Mouse (Mus musculus) heart, embryonic 10.5 days (tissue): ENCODE results near the gene Optn. TPM values are rescaled to one million over a fixed set of nuclear protein-coding genes. Genes with fewer than 3 reads are reported as not detected.
A peak's percentile ranks its signal among the peaks of the same experiment; 100 is the strongest.

ENCODE experiments used
- DNase-seq: peaks from one replicate; pipeline ENCODE4 v3.0.0-alpha.2; 2017; ENCODE audit warnings: low spot score
- H3K27ac ChIP-seq: fragments of 300-500 bp; sonication (generic); 2 replicates; pipeline ENCODE4 v1.5.1; 2016; ENCODE audit warnings: mild to moderate bottlenecking
- H3K27me3 ChIP-seq: fragments of 300-500 bp; sonication (generic); 2 replicates; pipeline ENCODE4 v1.6.1; 2016; ENCODE audit warnings: mild to moderate bottlenecking; ENCODE audit not compliant: poor library complexity, insufficient read depth, severe bottlenecking
- H3K36me3 ChIP-seq: fragments of 300-500 bp; sonication (generic); 2 replicates; pipeline ENCODE4 v1.6.1; 2016; ENCODE audit warnings: mild to moderate bottlenecking, moderate library complexity
- H3K4me1 ChIP-seq: fragments of 300-500 bp; sonication (generic); 2 replicates; pipeline ENCODE4 v1.6.1; 2016; ENCODE audit warnings: mild to moderate bottlenecking
- H3K4me3 ChIP-seq: fragments of 300-500 bp; sonication (generic); 2 replicates; pipeline ENCODE4 v1.5.1; 2016; ENCODE audit warnings: mild to moderate bottlenecking, moderate library complexity
- H3K9me3 ChIP-seq: fragments of 300-500 bp; sonication (generic); 2 replicates; pipeline ENCODE4 v1.6.1; 2016; ENCODE audit warnings: mild to moderate bottlenecking, moderate library complexity
- WGBS: fragments of 180-500 bp; shearing (Covaris S2); methylation state at CpG from one replicate; pipeline ENCODE4 v1.1.7; 2016; 5-methylcytosine and 5-hydroxymethylcytosine counted together
- polyA plus RNA-seq: library from polyadenylated mRNA; unstranded; fragments of >200 nt; fragmentation: Nextera tagmentation; extraction: Ambion mirVana; gene quantifications from 2 replicates; pipeline ENCODE4 v1.2.1, GENCODE M21; 2016

The Optn gene
- polyA plus RNA-seq, 1 experiment from 2014 or later: 10.0 TPM

- DNase-seq: peak; percentile 98
- Histone ChIP-seq H3K27me3 (no peaks in the 10 kb centered on the region), H3K4me3 (peak within 1 kb of the TSS; percentile 88), H3K4me1 (peaks cover 9% of the 10 kb centered on the region; the same call in 1 of the 2 replicates), H3K27ac (peak within 1 kb of the TSS; percentile 86), H3K9me3 (no peaks in the 10 kb centered on the region), H3K36me3 (peaks cover 23% of the 10 kb centered on the region)
- WGBS: 3% methylated on average over 32 of the region's 32 CpGs
These were observed 51.1 kb downstream of the Optn start, which contains the start of gene Mcm10 for GRCm38 (mm10) chr2:5012491-5013324. TSS of gene Mcm10 (minus strand) at chr2:5012791.

GRCm38 (mm10) chr2:5011898-5012490 lies 51.9 kb downstream of the Optn start:
- 16% methylated on average over 8 of the region's 8 CpGs for WGBS
- H3K27ac ChIP-seq: peak overlapping the region; percentile 86
- DNase-seq: no peak

GRCm38 (mm10) chr2:5007107-5007506 lies 56.7 kb downstream of the Optn start:
- H3K27ac ChIP-seq: no peak overlapping the region
- peaks cover 9% of the 10 kb centered on the region; the same call in 1 of the 2 replicates for H3K4me1 ChIP-seq
- peaks cover 70% of the 10 kb centered on the region for H3K36me3 ChIP-seq
- no peaks in the 10 kb centered on the region for H3K27me3 ChIP-seq
- no peak for DNase-seq
- no peak overlapping the region for H3K4me3 ChIP-seq
- H3K9me3 ChIP-seq: no peaks in the 10 kb centered on the region
- WGBS: 92% methylated on average over 4 of the region's 4 CpGs

More at GRCm38 (mm10) chr2:5011898-5012490, 51.9 kb downstream of the Optn start:
- Histone ChIP-seq H3K36me3 (peaks cover 30% of the 10 kb centered on the region), H3K27me3 (no peaks in the 10 kb centered on the region), H3K9me3 (no peaks in the 10 kb centered on the region), H3K4me1 (peaks cover 9% of the 10 kb centered on the region; the same call in 1 of the 2 replicates), H3K4me3 (peak overlapping the region; percentile 88)

- no peaks in the 10 kb centered on the region for H3K4me1 ChIP-seq
- no peak overlapping the region for H3K4me3 ChIP-seq
- H3K27me3 ChIP-seq: no peaks in the 10 kb centered on the region
- no peaks in the 10 kb centered on the region for H3K9me3 ChIP-seq
- H3K36me3 ChIP-seq: peaks cover 88% of the 10 kb centered on the region
- DNase-seq: no peak
- WGBS: 88% methylated on average over 6 of the region's 6 CpGs
- H3K27ac ChIP-seq: no peak overlapping the region
These were observed 62.6 kb downstream of the Optn start for GRCm38 (mm10) chr2:5001266-5001665.

GRCm38 (mm10) chr2:4998905-4999304 lies 64.9 kb downstream of the Optn start:
- H3K27ac ChIP-seq: no peak overlapping the region
- no peak for DNase-seq
- H3K27me3 ChIP-seq: no peaks in the 10 kb centered on the region
- H3K36me3 ChIP-seq: peaks cover 92% of the 10 kb centered on the region
- no peaks in the 10 kb centered on the region for H3K9me3 ChIP-seq
- H3K4me3 ChIP-seq: no peak overlapping the region
- 72% methylated on average over 3 of the region's 3 CpGs for WGBS
- no peaks in the 10 kb centered on the region for H3K4me1 ChIP-seq

- Histone ChIP-seq H3K36me3 (peaks cover 92% of the 10 kb centered on the region), H3K4me3 (no peak overlapping the region), H3K27ac (no peak overlapping the region), H3K27me3 (no peaks in the 10 kb centered on the region), H3K4me1 (no peaks in the 10 kb centered on the region), H3K9me3 (no peaks in the 10 kb centered on the region)
- DNase-seq: no peak
- WGBS: 95% methylated on average over 6 of the region's 6 CpGs
These were observed 67.4 kb downstream of the Optn start for GRCm38 (mm10) chr2:4996421-4996824.

- H3K27me3 ChIP-seq: no peaks in the 10 kb centered on the region
- no peak for DNase-seq
- no peak overlapping the region for H3K27ac ChIP-seq
- H3K9me3 ChIP-seq: no peaks in the 10 kb centered on the region
- no peaks in the 10 kb centered on the region for H3K4me1 ChIP-seq
- 93% methylated on average over 11 of the region's 11 CpGs for WGBS
- H3K4me3 ChIP-seq: no peak overlapping the region
- peaks cover 92% of the 10 kb centered on the region for H3K36me3 ChIP-seq
These were observed 68.2 kb downstream of the Optn start for GRCm38 (mm10) chr2:4995646-4996045.

- Histone ChIP-seq H3K36me3 (peaks cover 91% of the 10 kb centered on the region), H3K27me3 (no peaks in the 10 kb centered on the region), H3K4me1 (no peaks in the 10 kb centered on the region), H3K4me3 (no peak overlapping the region), H3K9me3 (no peaks in the 10 kb centered on the region), H3K27ac (no peak overlapping the region)
- DNase-seq: no peak
- WGBS: 84% methylated on average over 4 of the region's 4 CpGs
These were observed 69.4 kb downstream of the Optn start for GRCm38 (mm10) chr2:4994436-4994835.

GRCm38 (mm10) chr2:4993584-4993983 lies 70.3 kb downstream of the Optn start:
- no peak overlapping the region for H3K4me3 ChIP-seq
- H3K27ac ChIP-seq: no peak overlapping the region
- 89% methylated on average over 11 of the region's 11 CpGs for WGBS
- no peak for DNase-seq
- H3K4me1 ChIP-seq: no peaks in the 10 kb centered on the region
- H3K36me3 ChIP-seq: peaks cover 83% of the 10 kb centered on the region
- no peaks in the 10 kb centered on the region for H3K27me3 ChIP-seq
- no peaks in the 10 kb centered on the region for H3K9me3 ChIP-seq

GRCm38 (mm10) chr2:4988826-4989424 lies 74.9 kb downstream of the Optn start:
- H3K27me3 ChIP-seq: no peaks in the 10 kb centered on the region
- no peaks in the 10 kb centered on the region for H3K4me1 ChIP-seq
- 81% methylated on average over 11 of the region's 11 CpGs for WGBS
- H3K36me3 ChIP-seq: peaks cover 39% of the 10 kb centered on the region
- no peak overlapping the region for H3K27ac ChIP-seq
- no peaks in the 10 kb centered on the region for H3K9me3 ChIP-seq
- no peak overlapping the region for H3K4me3 ChIP-seq
- no peak for DNase-seq

GRCm38 (mm10) chr2:4987388-4988180 lies 76.3 kb downstream of the Optn start:
- no peak overlapping the region for H3K27ac ChIP-seq
- H3K27me3 ChIP-seq: no peaks in the 10 kb centered on the region
- H3K9me3 ChIP-seq: no peaks in the 10 kb centered on the region
- H3K4me1 ChIP-seq: no peaks in the 10 kb centered on the region
- 76% methylated on average over 8 of the region's 8 CpGs for WGBS
- H3K36me3 ChIP-seq: peaks cover 25% of the 10 kb centered on the region
- DNase-seq: no peak
- H3K4me3 ChIP-seq: no peak overlapping the region

GRCm38 (mm10) chr2:4986798-4987197 lies 77.1 kb downstream of the Optn start:
- Histone ChIP-seq H3K4me1 (no peaks in the 10 kb centered on the region), H3K36me3 (peaks cover 22% of the 10 kb centered on the region), H3K27ac (no peak overlapping the region), H3K4me3 (no peak overlapping the region), H3K27me3 (no peaks in the 10 kb centered on the region), H3K9me3 (no peaks in the 10 kb centered on the region)
- no peak for DNase-seq
- 88% methylated on average over 4 of the region's 4 CpGs for WGBS
